Mouse (Mus musculus) midbrain, embryonic 12.5 days (tissue): ENCODE measurements around the gene Mthfr. TPM values are rescaled to one million over a fixed set of nuclear protein-coding genes. Genes with fewer than 3 reads are reported as not detected.

Source experiments
- ATAC-seq: fragments of 200-750 bp; cut with Nextera tagmentation; 2 replicates; pipeline ENCODE4 v1.8.0; 2017; ENCODE audit warnings: low read depth, moderate TSS enrichment, moderate library complexity; ENCODE audit not compliant: low FRiP score
- H3K27ac ChIP-seq: fragments of 300-500 bp; sonication (generic); replicated peaks from 2 replicates; pipeline ENCODE4 v1.5.1; 2016; ENCODE audit warnings: mild to moderate bottlenecking
- H3K27me3 ChIP-seq: fragments of 300-500 bp; sonication (generic); 2 replicates; pipeline ENCODE4 v1.6.1; 2016; ENCODE audit warnings: mild to moderate bottlenecking
- H3K36me3 ChIP-seq: fragments of 300-500 bp; sonication (generic); 2 replicates; pipeline ENCODE4 v1.6.1; 2016
- H3K4me1 ChIP-seq: fragments of 300-500 bp; sonication (generic); 2 replicates; pipeline ENCODE4 v1.6.1; 2016
- H3K4me2 ChIP-seq: fragments of 300-500 bp; sonication (generic); replicated peaks from 2 replicates; pipeline ENCODE4 v1.6.1; 2016; ENCODE audit warnings: mild to moderate bottlenecking, moderate library complexity
- H3K4me3 ChIP-seq: fragments of 300-500 bp; sonication (generic); 2 replicates; pipeline ENCODE4 v1.5.1; 2016; ENCODE audit warnings: mild to moderate bottlenecking
- H3K9ac ChIP-seq: fragments of 300-500 bp; sonication (generic); replicated peaks from 2 replicates; pipeline ENCODE4 v1.6.1; 2016; ENCODE audit warnings: mild to moderate bottlenecking, moderate library complexity
- H3K9me3 ChIP-seq: fragments of 300-500 bp; sonication (generic); 2 replicates; pipeline ENCODE4 v1.6.1; 2016; ENCODE audit warnings: mild to moderate bottlenecking
- WGBS: fragments of 180-500 bp; shearing (Covaris S2); methylation state at CpG from one replicate; pipeline ENCODE4 v1.1.7; 2016; 5-methylcytosine and 5-hydroxymethylcytosine counted together
- polyA plus RNA-seq: library from polyadenylated mRNA; unstranded; fragments of >200 nt; fragmentation: Nextera tagmentation; extraction: Ambion mirVana; gene quantifications from 2 replicates; pipeline ENCODE4 v1.2.1, GENCODE M21; 2016

The Mthfr gene
- polyA plus RNA-seq, 1 experiment from 2014 or later, result 44.5 TPM

GRCm38 (mm10) chr4:148056246-148056645 lies 17.4 kb downstream of the Mthfr start:
- ATAC-seq, result no peak
- no peak overlapping the region for H3K27ac ChIP-seq
- H3K4me1 ChIP-seq, result no peaks in the 10 kb centered on the region
- H3K4me3 ChIP-seq, result no peak overlapping the region
- no peaks in the 10 kb centered on the region for H3K27me3 ChIP-seq
- no peak overlapping the region for H3K9ac ChIP-seq
- no peaks in the 10 kb centered on the region for H3K9me3 ChIP-seq
- peaks cover 74% of the 10 kb centered on the region for H3K36me3 ChIP-seq
- H3K4me2 ChIP-seq, result no peak overlapping the region
- 93% methylated on average over 7 of the region's 7 CpGs for WGBS

- Histone ChIP-seq H3K9ac (no peak overlapping the region), H3K9me3 (no peaks in the 10 kb centered on the region), H3K4me2 (no peak overlapping the region), H3K27me3 (0 out of 2 replicates have a peak, but pooled peaks cover 1% of the 10 kb centered on the region), H3K27ac (no peak overlapping the region), H3K36me3 (peaks cover 68% of the 10 kb centered on the region), H3K4me1 (no peaks in the 10 kb centered on the region), H3K4me3 (no peak overlapping the region)
- WGBS, result 90% methylated on average over 4 of the region's 4 CpGs
- no peak for ATAC-seq
Observed at GRCm38 (mm10) chr4:148056801-148057200, 17.9 kb downstream of the Mthfr start.

- H3K4me3 ChIP-seq, result no peak overlapping the region
- ATAC-seq, result no peak; the same call in 1 of the 2 replicates
- H3K4me2 ChIP-seq, result no peak overlapping the region
- peaks cover 59% of the 10 kb centered on the region for H3K36me3 ChIP-seq
- WGBS, result 70% methylated on average over 5 of the region's 5 CpGs
- H3K27ac ChIP-seq, result no peak overlapping the region
- no peak overlapping the region for H3K9ac ChIP-seq
- H3K27me3 ChIP-seq, result 0 out of 2 replicates have a peak, but pooled peaks cover 5% of the 10 kb centered on the region
- H3K4me1 ChIP-seq, result no peaks in the 10 kb centered on the region
- no peaks in the 10 kb centered on the region for H3K9me3 ChIP-seq
Observed at GRCm38 (mm10) chr4:148057661-148058209, 18.9 kb downstream of the Mthfr start.

- WGBS, result 86% methylated on average over 9 of the region's 9 CpGs
- Histone ChIP-seq H3K4me3 (no peak overlapping the region), H3K9ac (no peak overlapping the region), H3K27ac (no peak overlapping the region), H3K36me3 (peaks cover 53% of the 10 kb centered on the region), H3K27me3 (0 out of 2 replicates have a peak, but pooled peaks cover 5% of the 10 kb centered on the region), H3K4me2 (no peak overlapping the region), H3K4me1 (no peaks in the 10 kb centered on the region), H3K9me3 (no peaks in the 10 kb centered on the region)
- no peak for ATAC-seq
Observed at GRCm38 (mm10) chr4:148058218-148058819, 19.4 kb downstream of the Mthfr start.

- no peaks in the 10 kb centered on the region for H3K4me1 ChIP-seq
- H3K27me3 ChIP-seq, result 0 out of 2 replicates have a peak, but pooled peaks cover 5% of the 10 kb centered on the region
- 91% methylated on average over 6 of the region's 6 CpGs for WGBS
- no peak overlapping the region for H3K9ac ChIP-seq
- H3K9me3 ChIP-seq, result no peaks in the 10 kb centered on the region
- no peak for ATAC-seq
- H3K4me2 ChIP-seq, result no peak overlapping the region
- H3K4me3 ChIP-seq, result no peak overlapping the region
- peaks cover 46% of the 10 kb centered on the region for H3K36me3 ChIP-seq
- no peak overlapping the region for H3K27ac ChIP-seq
Observed at GRCm38 (mm10) chr4:148058993-148059392, 20.1 kb downstream of the Mthfr start.

GRCm38 (mm10) chr4:148060120-148061085 lies 21.5 kb downstream of the Mthfr start:
- Histone ChIP-seq H3K36me3 (peaks cover 33% of the 10 kb centered on the region), H3K9me3 (no peaks in the 10 kb centered on the region), H3K27ac (no peak overlapping the region), H3K4me1 (no peaks in the 10 kb centered on the region), H3K9ac (0 out of 2 replicates have a peak overlapping the region, but pooled peaks have one; percentile 1), H3K4me3 (no peak overlapping the region), H3K4me2 (no peak overlapping the region), H3K27me3 (peaks cover 5% of the 10 kb centered on the region; the same call in 1 of the 2 replicates)
- 57% methylated on average over 13 of the region's 13 CpGs for WGBS
- ATAC-seq, result peak; percentile 50

GRCm38 (mm10) chr4:148061086-148061480 lies 22.2 kb downstream of the Mthfr start:
- H3K36me3 ChIP-seq, result peaks cover 26% of the 10 kb centered on the region

GRCm38 (mm10) chr4:148065702-148066400 lies 27.0 kb downstream of the Mthfr start:
- Histone ChIP-seq H3K4me3 (no peak overlapping the region), H3K9me3 (no peaks in the 10 kb centered on the region), H3K27ac (no peak overlapping the region), H3K36me3 (no peaks in the 10 kb centered on the region), H3K4me1 (0 out of 2 replicates have a peak, but pooled peaks cover 2% of the 10 kb centered on the region), H3K4me2 (no peak overlapping the region), H3K9ac (no peak overlapping the region), H3K27me3 (peaks cover 11% of the 10 kb centered on the region; the same call in 1 of the 2 replicates)
- 42% methylated on average over 6 of the region's 6 CpGs for WGBS
- ATAC-seq, result no peak

More at GRCm38 (mm10) chr4:148061086-148061480, 22.2 kb downstream of the Mthfr start:
- peaks cover 5% of the 10 kb centered on the region; the same call in 1 of the 2 replicates for H3K27me3 ChIP-seq
- no peak overlapping the region for H3K27ac ChIP-seq
- 87% methylated on average over 9 of the region's 9 CpGs for WGBS
- H3K9me3 ChIP-seq, result no peaks in the 10 kb centered on the region
- H3K4me2 ChIP-seq, result no peak overlapping the region
- H3K4me3 ChIP-seq, result no peak overlapping the region
- no peak for ATAC-seq
- H3K9ac ChIP-seq, result no peak overlapping the region
- no peaks in the 10 kb centered on the region for H3K4me1 ChIP-seq

- H3K27ac ChIP-seq, result no peak overlapping the region
- no peak for ATAC-seq
- H3K4me2 ChIP-seq, result no peak overlapping the region
- H3K4me1 ChIP-seq, result 0 out of 2 replicates have a peak, but pooled peaks cover 2% of the 10 kb centered on the region
- 39% methylated on average over 9 of the region's 9 CpGs for WGBS
- no peak overlapping the region for H3K4me3 ChIP-seq
- peaks cover 11% of the 10 kb centered on the region; the same call in 1 of the 2 replicates for H3K27me3 ChIP-seq
- H3K36me3 ChIP-seq, result no peaks in the 10 kb centered on the region
- H3K9ac ChIP-seq, result no peak overlapping the region
- H3K9me3 ChIP-seq, result no peaks in the 10 kb centered on the region
Observed at GRCm38 (mm10) chr4:148066401-148066744, 27.5 kb downstream of the Mthfr start.

GRCm38 (mm10) chr4:148067346-148067745 lies 28.5 kb downstream of the Mthfr start:
- Histone ChIP-seq H3K9ac (no peak overlapping the region), H3K36me3 (no peaks in the 10 kb centered on the region), H3K4me3 (no peak overlapping the region), H3K4me1 (0 out of 2 replicates have a peak, but pooled peaks cover 2% of the 10 kb centered on the region), H3K9me3 (no peaks in the 10 kb centered on the region), H3K27me3 (peaks cover 6% of the 10 kb centered on the region; the same call in 1 of the 2 replicates), H3K27ac (no peak overlapping the region), H3K4me2 (no peak overlapping the region)
- WGBS, result 90% methylated on average over 8 of the region's 8 CpGs
- ATAC-seq, result no peak

- 0 out of 2 replicates have a peak, but pooled peaks cover 6% of the 10 kb centered on the region for H3K27me3 ChIP-seq
- H3K36me3 ChIP-seq, result no peaks in the 10 kb centered on the region
- no peak for ATAC-seq
- no peaks in the 10 kb centered on the region for H3K9me3 ChIP-seq
- no peak overlapping the region for H3K4me2 ChIP-seq
- no peak overlapping the region for H3K27ac ChIP-seq
- no peak overlapping the region for H3K9ac ChIP-seq
- no peak overlapping the region for H3K4me3 ChIP-seq
- WGBS, result 87% methylated on average over 9 of the region's 9 CpGs
- H3K4me1 ChIP-seq, result 0 out of 2 replicates have a peak, but pooled peaks cover 2% of the 10 kb centered on the region
Observed at GRCm38 (mm10) chr4:148069602-148070218, 30.8 kb downstream of the Mthfr start.
